Mouse (Mus musculus): ENCODE results near the gene B130006D01Rik.

B130006D01Rik gene

GRCm38 (mm10) chr11:95723287-95723686, at the start of gene B130006D01Rik:
TSS of gene B130006D01Rik (plus strand) at chr11:95723587.
- DNase-seq (ENCODE audit: low spot score in 2 of 2) = no peak

GRCm38 (mm10) chr11:95675498-95675897, 47.9 kb upstream of the B130006D01Rik start:
- no peak for DNase-seq (ENCODE audit: low spot score in 2 of 2)

GRCm38 (mm10) chr11:95676307-95676706, 47.1 kb upstream of the B130006D01Rik start:
- DNase-seq (ENCODE audit: low spot score in 2 of 2) = peak; percentile 54 to 66

- no peak for DNase-seq (ENCODE audit: low spot score in 2 of 2)
Measured at GRCm38 (mm10) chr11:95677925-95678701, 45.3 kb upstream of the B130006D01Rik start.

GRCm38 (mm10) chr11:95681995-95682601, 41.3 kb upstream of the B130006D01Rik start:
- no peak for DNase-seq (ENCODE audit: low spot score in 2 of 2)

- DNase-seq (ENCODE audit: low spot score in 2 of 2) = no peak
Measured at GRCm38 (mm10) chr11:95682946-95683345, 40.4 kb upstream of the B130006D01Rik start.

GRCm38 (mm10) chr11:95686031-95686430, 37.4 kb upstream of the B130006D01Rik start:
- peak; percentile 88 to 89 for DNase-seq (ENCODE audit: low spot score in 2 of 2)

GRCm38 (mm10) chr11:95687084-95687656, 36.2 kb upstream of the B130006D01Rik start:
- no peak for DNase-seq (ENCODE audit: low spot score in 2 of 2)

- DNase-seq (ENCODE audit: low spot score in 2 of 2) = no peak
Measured at GRCm38 (mm10) chr11:95688515-95688914, 34.9 kb upstream of the B130006D01Rik start.

GRCm38 (mm10) chr11:95688981-95689380, 34.4 kb upstream of the B130006D01Rik start:
- no peak for DNase-seq (ENCODE audit: low spot score in 2 of 2)

- no peak for DNase-seq (ENCODE audit: low spot score in 2 of 2)
Measured at GRCm38 (mm10) chr11:95689544-95689943, 33.8 kb upstream of the B130006D01Rik start.

GRCm38 (mm10) chr11:95698541-95698940, 24.8 kb upstream of the B130006D01Rik start:
- DNase-seq (ENCODE audit: low spot score in 2 of 2) = no peak

- no peak for DNase-seq (ENCODE audit: low spot score in 2 of 2)
Measured at GRCm38 (mm10) chr11:95700778-95701739, 22.3 kb upstream of the B130006D01Rik start.

GRCm38 (mm10) chr11:95704032-95704969, 19.1 kb upstream of the B130006D01Rik start:
- DNase-seq (ENCODE audit: low spot score in 2 of 2) = no peak

GRCm38 (mm10) chr11:95704970-95705330, 18.4 kb upstream of the B130006D01Rik start:
- DNase-seq (ENCODE audit: low spot score in 2 of 2) = no peak

- DNase-seq (ENCODE audit: low spot score in 2 of 2) = no peak
Measured at GRCm38 (mm10) chr11:95709534-95710040, 13.8 kb upstream of the B130006D01Rik start.

- no peak for DNase-seq (ENCODE audit: low spot score in 2 of 2)
Measured at GRCm38 (mm10) chr11:95710478-95710877, 12.9 kb upstream of the B130006D01Rik start.

GRCm38 (mm10) chr11:95712085-95712562, 11.3 kb upstream of the B130006D01Rik start:
- peak; percentile 35 to 40 for DNase-seq (ENCODE audit: low spot score in 2 of 2)

GRCm38 (mm10) chr11:95712563-95713224, 10.7 kb upstream of the B130006D01Rik start, which contains the start of gene Zfp652:
TSS of gene Zfp652 (plus strand) at chr11:95712673.
- DNase-seq (ENCODE audit: low spot score in 2 of 2) = peak; percentile 69 to 74
